Mouse (Mus musculus) right cerebral cortex, adult 2 months (tissue): Measurements from ENCODE around the gene Lgals7.

ENCODE experiments used
- DNase-seq, 2 experiments: peaks; one replicate each; pipeline ENCODE4 v3.0.0; 2021 to 2022; ENCODE audit warnings: low spot score in 2 of 2

The Lgals7 gene

DNA sequence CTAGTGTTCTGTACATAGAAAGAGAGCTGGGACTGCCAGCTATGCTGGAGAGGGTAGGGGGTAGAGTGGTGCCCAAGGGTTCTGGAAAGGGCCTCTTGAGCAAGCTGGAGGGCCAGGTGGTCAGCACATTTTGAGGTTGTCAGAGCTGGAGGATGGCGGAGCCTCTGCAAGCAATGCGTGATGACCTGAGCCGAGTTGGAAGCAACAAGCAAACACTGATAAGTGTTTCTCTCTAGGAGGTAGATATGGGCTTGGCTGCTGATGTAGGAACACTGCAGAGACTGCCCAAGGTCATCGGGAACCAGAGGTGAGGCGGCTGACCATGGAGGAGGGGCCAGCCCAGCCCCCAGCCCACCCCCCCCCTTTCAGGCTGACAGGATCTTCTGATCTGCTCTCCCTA, 32.7 kb upstream of the Lgals7 start:
- no peak for DNase-seq

DNA sequence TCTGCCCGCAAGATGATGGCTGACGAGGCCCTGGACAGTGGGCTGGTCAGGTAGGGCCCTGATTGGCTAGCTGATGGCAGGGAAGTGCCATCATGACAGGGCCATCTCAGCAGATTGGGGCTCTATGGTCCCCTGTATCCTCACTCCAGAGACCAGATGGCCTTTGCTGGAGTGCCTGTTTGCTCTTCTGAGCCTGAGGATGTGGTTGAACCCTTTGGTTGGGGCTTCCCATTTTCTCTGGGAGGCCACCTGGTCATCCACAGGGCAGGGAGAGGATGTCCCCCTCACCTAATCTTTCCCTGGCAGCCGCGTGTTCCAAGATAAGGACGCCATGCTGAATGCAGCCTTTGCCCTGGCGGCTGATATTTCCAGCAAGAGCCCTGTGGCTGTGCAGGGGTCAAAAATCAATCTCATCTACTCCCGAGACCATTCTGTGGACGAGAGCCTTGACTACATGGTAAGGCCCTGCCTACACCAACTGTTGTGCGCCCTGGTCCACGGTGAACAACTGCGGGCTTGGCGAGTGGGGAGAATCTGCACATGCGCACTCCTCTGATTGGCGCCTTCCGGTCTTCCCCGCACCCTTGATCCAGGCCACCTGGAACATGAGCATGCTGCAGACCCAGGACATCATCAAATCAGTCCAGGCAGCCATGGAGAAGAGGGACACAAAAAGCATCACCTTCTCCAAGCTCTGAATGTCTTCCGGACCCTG, 32.1 kb upstream of the Lgals7 start:
- no peak for DNase-seq

DNA sequence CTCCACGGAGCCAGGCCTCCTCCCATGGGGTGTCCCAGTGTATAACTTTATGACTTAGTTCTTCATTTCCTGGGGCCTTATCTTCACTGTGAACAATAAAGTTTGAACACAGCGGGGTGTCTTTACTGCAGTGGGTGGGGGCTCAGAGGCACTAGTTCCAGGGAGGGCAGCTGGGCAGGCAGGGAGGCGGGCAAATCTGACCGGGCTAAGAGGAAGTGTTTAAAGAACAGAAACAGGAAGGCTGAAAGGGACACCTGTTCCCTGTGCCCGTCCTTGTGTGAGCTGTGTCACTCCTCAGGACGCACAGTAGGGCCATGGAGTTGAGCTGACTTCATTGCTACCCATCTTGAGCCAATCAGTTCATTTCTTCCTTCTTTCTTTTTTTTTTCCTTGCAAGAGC, 31.5 kb upstream of the Lgals7 start:
- no peak for DNase-seq

DNA sequence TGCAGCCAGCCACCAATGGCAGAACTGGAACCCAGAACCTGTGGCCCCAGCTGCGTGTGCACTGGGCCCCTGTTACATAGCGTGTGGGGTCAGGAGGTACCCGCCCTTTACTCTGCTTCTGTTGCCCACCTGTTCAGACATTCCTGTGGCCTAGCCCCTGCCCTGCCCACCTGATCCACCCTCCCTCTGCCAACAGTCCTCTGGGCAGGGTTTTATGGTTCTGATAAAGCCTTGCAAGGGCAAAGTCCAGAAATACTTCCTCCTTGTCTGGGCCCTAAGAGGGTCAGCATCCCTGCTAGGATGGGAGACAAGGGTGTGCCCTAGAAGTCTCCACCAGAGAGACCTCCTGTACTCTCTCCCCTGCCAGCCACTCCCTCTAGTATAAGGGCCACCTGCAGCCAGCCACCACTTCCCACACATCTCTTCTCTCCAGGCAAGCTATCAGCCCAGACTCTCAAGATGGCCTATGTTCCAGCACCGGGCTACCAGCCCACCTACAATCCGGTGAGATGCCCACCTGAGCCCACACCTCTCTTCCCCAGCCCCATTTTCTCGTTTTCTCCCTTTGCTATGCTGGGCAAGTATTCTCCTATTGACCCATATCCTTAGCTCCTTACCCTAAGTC, 29.8 kb upstream of the Lgals7 start, which contains the start of gene Lgals4:
Lgals4 (plus strand) TSS at position 132 of the 625 bp plus-strand sequence.
- no peak for DNase-seq

DNA sequence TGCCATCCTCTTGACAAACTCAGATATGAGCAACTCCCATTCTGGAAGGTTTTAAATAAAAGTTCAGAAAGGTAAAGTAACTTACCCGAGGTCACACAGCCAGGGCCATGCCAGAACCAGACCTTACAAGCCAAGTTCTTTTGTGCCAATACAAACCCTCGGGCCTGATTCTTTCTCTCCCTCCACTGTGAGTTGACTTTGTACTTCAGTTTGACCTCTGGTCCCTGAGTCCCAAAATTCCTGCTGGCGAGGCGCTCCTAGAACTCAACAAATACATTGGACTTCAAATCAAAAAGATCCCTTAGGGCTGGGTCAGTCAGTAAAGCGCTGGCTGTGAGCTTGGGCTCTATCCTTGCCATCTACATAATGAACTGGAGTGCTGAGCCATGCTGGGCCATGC, 26.7 kb upstream of the Lgals7 start:
- no peak for DNase-seq

DNA sequence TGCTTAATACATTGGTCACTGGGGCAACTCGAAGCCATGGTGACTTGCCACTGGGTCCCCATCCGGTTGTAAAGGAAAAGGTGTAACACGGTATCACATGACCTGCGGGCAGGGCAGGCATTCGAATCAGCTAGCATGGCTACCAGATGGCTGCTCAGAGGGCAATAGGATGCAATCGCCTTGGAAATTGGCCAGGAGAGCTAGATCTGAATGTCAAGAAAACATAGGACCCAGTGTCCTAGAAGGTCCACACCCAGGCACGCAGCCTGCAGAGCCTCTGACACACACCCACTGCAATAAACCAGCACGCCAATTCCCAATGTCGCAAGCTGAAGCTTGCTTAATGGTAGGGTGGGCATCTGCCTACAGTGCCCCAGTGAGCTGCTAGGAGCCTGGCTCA, 25.3 kb upstream of the Lgals7 start:
- DNase-seq = no peak

DNA sequence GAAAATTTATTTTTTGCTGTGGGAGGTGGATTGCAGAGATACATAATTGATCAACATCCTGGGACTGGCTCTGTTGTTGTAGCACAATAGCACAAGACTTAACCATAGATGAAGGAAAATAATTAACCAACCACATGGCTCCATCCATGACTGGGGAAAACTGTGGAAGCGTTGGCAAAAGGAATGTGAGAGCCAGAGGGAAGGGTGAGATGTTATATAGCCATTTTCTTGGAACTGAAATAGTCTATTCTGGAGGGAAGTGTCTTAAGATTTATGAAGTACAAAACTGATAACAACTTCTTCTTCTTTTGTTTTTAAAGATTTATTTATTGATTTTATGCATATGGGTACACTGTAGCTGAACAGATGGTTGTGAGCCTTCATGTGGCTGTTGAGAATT, 16.4 kb upstream of the Lgals7 start:
- no peak for DNase-seq

DNA sequence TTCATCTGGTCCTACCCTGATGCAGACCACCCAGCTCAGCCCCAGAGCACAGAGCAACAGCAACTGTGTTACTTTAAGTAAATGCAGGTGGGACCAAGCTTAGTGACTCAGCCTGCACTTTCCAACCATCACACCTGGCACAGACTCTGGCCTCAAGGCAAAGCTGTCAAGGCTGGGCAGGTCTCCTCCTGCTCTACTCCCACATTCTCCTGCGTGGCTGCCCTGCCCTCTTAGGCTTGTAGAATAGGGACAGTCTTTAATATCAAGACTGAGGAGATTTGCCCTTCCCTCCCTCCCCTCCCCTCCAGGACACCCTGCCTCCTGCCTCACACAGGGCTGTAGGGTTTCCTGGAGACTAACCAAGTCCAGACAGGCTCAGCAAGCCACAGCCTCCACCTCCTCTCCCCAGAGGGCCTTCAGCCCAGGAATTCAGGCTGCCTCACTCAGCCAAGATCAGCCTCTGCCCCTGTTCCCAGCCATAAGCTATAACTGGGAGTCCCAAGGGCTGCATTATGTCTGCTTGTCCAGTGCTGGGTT, 13.9 kb upstream of the Lgals7 start:
- DNase-seq = no peak

DNA sequence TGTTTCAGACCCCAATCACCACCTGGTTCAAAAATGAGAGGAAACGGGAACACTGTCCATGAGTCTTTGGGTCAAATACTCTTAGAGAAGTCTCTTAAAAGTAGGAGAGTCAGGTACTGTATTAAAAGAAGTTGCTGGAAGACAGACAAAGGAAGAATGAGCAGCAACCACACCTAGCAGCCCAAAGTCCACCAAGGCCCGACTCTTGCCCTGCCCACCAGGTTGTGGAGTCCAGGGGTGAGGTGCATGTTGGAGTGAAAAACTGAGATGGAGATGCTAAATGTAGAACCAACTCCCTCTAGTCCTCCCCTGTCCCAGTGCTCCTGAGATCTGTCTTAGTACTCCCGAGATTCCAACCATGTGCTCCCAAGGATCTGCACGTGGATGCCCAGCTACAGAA, 13.0 kb upstream of the Lgals7 start:
- no peak for DNase-seq

DNA sequence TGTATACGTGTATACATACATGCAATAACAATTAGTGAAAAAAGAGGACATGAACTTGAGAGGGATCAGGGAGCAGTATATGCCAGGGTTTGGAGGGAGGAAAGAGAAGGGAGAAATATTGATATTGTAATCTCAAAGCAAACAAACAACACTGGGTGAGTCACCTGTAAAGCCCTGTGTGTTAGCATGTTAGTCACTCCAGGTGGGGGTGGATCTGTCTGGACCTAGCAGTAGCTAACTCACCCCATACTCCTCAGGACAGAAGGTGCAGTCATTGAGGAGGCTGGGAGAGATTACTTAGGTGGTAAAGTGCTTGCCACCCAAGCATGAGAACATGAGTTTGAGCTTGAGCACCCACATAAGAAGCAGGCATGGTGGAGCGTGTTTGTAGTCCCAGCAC, 3.7 kb upstream of the Lgals7 start:
- no peak for DNase-seq

DNA sequence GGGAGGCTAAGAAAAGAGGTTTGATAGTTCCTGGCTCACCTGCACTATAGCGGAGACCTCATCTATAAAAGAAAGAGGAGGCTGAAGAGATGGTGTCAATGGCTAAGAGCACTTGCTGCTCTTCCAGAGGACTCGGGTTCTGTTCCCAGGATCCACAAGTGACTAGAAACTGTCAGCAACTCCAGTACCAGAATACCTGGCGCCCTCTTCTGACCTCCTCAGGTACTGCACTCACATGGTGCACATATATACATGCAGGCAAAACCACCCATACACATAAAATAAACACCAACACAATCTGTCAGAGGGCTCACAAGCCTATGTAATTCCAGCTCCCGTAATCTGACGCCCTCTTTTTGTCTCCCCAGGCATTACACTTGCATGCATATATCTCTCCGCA, 2.8 kb upstream of the Lgals7 start:
- no peak for DNase-seq

DNA sequence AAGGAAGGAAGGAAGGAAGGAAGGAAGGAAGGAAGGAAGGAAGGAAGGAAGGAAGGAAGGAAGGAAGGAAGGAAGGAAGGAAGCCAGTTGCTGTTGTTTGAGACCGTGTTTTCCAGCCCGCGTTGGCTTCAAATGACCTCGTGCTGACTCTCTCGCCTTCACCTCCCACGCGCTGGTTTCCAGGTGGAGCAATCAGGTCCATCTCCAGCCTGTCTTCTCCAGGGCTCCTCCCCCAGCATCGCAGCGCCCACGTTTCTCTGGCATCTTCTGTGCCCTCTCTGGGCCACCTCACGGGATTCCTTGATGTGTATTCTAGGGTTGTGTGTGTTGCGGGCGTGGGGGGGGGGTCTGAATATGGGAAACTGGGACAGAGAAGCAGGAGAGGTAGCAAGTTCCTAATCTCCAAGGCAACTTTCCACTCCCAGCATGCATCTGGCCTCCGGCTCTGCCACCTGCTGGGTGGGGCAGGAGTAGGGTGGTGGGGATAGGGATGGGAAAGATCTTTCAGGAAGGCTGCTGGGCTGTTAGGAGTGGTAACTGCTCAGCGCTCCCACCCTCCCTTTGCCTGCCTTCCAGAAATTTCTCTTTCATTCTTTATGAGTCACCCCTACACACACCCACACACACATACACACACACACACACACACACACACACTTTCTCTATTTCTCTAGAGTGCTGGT, 695 bp upstream of the Lgals7 start:
- peak; percentile 56 to 64 for DNase-seq

DNA sequence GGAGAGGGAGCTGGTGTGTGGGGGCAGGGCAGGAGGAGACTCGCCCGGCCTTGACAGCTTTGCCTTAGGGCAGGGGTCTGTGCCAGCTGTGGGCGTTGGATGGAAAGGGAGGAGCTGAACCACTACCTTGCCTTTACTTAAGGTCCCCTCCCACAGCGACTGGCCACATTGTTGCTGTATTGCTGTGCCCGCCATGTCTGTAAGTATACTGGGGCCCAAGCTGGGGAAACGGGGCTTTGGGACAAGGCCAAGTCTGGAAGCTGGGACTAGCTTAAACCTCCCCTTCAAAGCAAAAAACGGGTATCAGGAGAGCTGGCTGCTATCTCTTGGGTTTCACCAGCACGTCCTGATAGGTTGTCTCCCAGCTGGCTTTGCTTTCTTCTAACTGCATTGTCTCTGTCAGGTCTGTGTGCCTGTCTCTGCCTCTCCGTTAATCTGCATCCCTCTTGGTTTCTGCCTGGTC, 666 bp downstream of the Lgals7 start:
- no peak for DNase-seq

DNA sequence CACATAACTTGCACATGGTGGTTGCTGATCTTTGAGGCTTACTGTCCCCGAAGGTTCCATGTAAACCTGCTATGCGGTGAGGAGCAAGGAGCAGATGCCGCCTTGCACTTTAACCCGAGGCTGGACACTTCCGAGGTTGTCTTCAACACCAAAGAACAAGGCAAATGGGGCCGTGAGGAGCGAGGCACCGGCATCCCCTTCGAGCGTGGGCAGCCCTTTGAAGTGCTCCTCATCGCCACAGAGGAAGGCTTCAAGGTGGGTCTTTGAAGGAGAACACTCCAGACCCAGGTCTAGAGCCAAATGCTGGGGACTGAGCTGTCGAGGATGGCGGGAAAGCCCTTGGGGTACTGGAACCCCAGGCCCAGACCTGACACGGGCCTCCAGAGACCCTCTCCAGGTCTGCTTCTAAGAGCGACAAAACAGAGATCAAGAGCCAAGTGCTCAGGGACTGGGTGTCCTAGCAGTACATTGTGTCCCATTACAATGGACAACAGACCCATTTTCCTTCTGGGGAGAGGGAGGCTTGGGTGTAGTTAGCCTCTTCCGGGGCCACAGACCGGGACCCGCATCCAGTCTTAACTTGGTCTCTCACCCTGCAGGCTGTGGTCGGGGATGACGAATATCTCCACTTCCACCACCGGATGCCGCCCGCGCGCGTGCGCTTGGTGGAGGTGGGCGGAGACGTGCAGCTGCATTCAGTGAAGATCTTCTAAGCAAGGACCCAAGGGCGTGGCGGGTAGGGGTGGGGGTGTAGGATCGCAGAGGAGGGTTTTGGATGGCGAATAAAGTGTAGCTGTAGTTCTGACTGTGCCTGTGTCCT, 2.0 kb downstream of the Lgals7 start:
- peak; percentile 90 to 92 for DNase-seq

DNA sequence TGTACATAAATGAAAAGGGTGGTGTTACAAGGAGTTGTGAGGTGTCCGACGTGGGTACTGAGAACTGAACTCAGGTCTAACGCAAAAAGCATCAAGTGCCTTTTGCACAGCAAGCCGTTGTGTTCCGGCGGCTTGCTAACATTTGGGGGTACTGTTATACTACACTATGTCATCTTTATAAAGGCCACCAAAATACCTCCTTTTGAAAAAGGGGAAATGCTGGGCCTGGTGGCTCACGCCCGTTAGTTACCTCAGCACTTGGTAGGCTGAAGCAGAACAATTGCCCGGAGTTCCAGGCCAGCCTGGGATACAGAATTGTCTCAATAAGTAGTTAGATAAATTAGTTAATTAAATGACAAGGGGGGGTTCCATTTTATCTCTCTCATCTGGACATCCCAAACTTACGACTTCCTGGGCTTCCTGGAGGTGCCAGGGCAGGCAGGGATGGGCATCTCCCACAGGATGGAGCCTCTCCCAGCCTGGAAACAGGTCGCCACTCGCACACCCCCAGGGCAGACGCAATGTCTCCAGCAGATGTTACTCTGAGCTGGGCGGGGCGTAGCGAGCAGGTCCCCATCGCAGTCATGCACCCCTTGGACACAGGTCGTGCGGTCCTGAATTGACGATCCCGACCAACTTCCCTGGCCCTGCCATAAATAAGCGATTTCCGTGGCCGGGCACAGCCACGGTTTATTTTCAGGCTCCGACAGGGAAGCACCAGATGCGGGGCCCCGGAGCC, 3.3 kb downstream of the Lgals7 start:
- DNase-seq = no peak

DNA sequence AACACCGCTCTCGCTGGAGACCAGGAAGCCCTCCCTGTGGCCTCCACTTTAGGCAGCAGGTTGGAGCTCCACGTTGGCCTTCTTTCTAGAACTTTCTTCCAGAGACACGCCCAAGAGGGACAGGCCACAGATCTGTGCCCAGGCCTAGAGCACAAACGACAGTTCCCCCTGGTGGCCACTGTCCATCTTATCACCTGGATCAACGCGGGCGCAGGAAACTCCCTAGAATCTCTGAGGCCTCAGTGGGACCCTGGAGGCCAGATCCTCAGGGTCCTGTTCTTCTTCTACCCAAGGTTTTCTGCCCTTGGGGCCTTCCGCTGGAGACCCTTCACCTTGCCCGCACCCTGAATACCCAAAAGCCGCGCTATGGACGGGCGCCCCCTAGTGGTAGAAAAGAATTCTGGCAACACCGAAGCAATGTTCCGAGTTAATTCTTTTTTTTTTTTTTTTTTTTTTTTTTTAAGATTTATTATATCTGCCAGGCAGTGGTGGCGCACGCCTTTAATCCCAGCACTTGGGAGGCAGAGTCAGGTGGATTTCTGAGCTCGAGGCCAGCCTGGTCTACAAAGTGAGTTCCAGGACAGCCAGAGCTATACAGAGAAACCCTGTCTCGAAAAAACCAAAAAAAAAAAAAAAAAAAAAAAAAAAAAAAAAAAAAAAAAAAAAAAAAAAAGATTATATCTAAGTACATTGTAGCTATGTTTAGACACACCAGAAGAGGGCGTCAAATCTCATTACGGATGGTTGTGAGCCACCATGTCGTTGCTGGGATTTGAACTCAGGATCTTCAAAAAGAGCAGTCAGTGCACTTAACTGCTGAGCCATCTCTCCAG, 4.1 kb downstream of the Lgals7 start:
- peak; percentile 63 to 69 for DNase-seq

DNA sequence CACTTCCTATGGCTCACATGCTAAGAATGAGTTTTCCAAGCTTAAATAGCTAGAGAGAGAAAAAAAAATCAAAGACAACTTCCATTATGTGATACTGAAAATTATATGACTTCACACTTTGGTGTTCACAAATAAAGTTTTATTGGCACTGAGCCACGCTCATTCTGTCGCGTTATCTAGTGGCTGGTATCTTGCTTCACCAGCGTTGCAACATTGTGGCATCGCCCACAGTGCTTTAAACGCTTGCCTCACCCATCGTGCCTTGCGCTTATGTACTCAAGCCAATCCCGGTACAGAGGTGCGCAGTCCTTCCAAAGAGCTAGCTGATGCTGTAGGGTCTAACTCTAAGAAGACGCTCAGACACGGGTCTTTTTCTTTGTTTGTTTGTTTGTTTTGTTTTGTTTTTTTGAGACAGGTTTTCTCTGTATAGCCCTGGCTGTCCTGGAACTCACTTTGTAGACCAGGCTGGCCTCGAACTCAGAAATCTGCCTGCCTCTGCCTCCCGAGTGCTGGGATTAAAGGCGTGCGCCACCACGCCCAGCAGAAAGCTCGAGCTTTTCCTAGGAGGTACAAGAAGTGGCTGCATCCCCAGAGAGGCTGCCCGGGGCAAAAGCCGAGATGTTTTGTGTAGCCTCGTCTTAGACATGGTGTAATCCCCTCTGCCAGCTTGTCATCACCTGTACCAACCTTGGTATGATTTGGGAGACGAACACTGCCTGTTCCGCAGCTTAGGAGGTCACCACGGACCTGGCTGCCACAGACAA, 7.4 kb downstream of the Lgals7 start:
- no peak for DNase-seq

DNA sequence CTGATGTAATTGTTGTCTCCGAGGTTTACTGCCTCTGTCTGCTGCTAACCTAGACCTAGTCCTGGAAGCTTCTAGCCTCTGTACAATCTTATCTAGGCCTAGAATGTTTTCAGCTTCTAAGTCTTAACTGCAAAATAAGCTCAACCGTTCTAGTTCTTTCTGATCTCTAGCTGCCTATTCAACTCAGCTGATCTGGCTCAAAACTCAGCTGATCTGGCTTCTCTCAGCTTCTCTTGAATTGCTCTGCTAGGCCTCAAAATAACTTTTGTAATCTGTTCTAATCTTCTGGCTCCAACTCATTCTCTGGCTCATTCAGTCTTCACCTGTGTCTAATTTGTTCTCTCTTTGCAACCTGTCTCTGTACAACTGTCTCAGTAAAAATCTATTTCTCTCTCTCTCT, 10.9 kb downstream of the Lgals7 start:
- no peak for DNase-seq

DNA sequence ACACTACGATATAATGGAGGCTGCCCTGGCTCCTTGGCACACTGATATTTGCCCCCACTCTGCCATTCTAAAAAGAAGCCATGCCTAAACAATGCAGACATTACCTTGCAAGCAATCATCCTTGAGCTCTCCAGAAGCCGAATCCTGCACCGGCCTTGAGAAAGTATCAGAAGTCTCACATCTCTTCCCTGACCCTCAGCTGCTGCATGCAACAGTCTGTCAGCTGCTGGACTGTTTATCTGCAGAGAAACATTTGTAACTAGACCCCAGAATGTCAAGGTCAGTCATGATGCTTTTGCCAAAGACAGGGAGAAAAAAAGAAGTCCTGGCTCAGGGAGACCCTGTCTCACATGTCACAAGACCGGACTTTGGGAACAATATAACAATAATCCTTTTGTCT, 12.4 kb downstream of the Lgals7 start:
- no peak for DNase-seq

DNA sequence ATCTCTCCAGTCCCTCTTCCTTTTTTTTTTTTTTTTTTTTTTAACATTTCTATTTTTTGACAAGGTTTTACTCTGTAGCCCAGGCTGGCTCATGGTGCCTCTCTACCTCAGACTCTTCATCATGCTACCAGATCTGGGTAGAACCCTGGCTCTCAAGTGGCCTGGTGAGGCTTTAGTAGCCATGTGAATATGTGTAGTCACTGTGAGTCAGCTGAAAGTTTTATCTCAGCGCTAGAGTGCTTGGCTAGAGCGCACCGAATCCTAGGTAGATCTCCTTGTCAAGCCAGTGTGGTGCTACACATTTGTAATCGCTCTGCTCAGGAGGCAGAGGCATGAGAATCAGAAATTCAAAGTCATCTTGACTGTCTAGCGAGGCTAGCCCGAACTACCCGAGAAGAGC, 13.5 kb downstream of the Lgals7 start:
- DNase-seq = no peak
